Mouse (Mus musculus): ENCODE results near the gene Ebf1.

The Ebf1 gene

DNA sequence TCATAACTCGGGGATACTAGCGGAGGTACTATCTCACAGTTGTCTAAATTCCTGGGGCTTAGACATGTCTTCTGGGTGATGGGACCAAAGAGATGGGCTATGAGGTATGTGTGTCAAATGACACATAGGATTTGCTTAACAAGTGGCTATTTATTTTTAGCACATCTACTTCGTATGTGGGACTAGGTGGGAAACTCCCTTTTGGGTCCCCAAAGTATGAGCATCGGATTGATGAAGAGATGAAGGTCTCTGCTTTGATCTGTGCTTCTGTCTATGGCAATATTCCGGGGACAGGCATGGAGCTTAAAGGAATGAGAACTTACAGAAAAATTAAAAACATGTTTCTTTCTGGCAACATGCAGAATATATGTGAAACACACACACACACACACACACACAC, 44.8 kb downstream of the Ebf1 start:
- DNase-seq (ENCODE audit: low read depth): no peak

DNA sequence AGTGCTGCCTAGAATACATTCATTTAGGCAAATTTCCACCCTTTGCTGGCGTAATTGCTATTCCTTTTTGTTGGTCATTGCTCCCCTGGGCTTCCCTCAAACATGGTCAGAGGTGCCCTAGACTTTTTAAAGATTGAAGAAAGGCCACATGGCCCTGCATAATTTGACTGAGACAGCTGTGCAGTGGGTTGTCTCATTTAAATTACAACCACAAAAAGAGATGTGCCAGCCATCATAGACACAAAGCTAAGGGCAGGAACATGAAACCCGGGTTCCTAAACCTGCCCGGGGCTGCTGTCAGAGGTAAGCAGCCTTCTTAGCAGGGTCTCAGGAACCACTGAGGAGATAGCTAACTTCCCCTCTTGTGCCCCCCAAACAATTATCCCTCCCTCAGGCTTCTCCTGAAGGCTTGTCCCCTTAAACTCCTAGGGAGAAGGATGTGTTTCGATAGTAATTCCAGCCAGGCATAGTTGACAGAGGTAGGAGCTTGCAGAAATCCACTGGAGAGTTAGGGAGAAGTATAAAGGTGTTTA, 46.6 kb downstream of the Ebf1 start:
- no peak for DNase-seq (ENCODE audit: low read depth)

DNA sequence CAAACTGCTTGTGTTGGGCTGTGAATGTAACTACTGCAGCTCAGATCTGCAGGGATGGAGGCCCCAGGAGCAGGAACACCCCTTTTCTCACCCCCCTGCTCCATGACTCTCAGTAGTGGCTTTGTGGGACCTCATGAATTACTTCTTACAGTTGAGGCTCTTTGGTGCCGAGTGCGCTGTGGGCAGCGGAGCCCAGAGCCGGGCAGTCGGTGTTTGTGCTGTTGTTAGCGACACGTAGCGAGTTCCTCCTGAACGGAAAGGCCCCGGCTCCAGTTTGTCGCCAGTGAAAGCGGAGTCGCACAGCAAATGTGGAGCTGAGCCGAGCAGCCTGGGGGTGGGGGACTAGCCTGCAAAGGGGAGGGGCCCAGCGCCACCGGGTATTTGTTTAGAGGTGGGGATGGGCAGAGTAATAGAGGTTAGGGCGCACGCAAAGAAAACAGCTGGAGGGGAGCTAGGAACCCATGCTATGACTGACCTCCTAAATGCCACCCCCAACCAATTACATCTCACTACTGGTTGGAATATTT, 48.1 kb downstream of the Ebf1 start:
- DNase-seq (ENCODE audit: low read depth): no peak

DNA sequence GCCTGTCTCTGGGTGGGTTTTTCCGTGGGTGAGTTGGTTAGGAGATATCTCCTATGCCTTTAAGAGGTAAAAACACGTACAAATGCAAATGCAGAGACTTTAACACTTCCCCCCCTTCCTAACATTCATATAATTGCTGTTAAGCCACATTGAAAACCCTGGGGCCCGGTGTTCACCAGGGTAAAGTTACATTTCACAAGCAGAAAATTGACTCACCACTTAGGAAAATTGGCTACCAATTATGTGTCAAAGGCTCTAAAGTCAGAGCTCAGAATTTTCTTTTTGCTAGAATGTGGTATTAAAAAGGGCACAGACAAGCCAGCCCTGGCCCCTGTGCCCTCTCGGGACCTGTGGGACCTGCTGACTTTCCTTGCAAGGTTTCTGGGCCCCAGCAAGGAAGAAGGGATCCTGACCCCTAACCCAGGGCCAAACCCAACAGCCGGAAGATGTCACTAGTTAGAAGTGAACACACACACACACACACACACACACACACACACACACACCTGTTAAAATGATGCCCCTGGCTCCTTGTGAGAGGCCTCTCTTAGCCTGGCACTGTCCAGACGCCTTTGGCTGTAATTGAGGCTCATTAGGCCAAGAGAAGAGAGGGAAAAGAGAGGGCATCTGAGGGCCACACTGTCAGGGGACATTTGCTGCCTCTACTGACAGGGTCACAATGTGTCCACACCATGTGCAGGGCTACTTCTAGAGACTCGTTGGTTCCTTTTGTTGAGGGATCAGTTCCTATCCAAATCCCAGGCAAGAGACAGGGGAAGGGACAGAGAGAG, 48.8 kb downstream of the Ebf1 start:
- DNase-seq (ENCODE audit: low read depth): no peak

DNA sequence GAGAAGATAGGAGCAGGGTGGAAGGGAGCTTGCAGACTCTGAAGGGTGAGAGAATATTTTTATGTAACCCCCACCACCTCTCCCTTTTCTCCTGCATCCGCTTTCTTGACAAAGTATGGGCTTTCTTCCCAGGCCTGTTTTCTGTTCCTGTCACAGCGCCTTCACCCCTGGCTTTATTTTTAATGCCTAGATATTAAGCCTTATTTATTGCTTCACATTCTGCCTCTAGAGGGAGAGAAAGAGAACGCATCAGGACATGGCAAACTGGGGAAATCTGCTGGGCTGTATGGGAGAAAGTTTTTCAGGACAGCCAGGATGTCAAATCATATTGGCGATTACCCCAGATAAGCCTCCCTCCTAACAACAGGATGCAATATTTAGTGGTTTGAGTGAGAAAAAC, 49.6 kb downstream of the Ebf1 start:
- DNase-seq (ENCODE audit: low read depth): no peak

DNA sequence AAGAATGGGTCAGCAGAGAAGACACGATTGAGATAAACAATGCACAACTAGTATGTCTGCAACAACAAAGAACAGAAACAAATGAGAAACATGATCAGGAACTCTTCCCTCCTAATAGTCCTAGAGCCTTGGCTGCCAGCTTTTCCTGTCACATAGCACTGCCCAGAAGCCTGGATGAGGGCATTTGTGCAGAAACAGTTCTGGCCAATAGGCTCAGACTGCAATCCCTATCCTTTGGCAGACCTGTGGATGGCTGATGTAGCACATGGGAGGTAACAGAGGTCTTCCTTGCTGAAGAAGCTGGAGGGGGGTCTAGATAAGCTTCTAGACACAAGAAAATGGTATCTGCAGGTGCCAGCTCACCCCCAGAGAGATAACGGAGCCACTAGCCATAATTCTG, 64.2 kb downstream of the Ebf1 start:
- no peak for DNase-seq (ENCODE audit: low read depth)

DNA sequence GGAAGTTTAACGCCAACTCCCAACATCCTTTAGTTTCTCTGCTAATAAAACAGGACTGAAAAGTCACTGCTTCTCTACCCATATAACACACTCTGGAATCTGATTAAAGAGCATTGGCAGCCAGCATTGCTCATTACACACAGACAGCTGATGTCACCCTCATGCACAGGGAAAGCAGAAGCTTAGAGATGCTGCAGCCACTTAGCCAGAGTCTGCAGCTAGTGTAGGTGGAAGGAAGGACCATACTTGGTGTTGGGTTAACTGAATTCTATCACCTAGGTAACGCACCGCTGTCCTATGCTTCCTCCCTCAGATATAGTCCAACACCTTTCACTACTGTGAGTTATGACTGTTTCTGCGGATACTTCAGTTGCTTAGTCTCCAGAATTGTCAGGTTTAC, 64.9 kb downstream of the Ebf1 start:
- no peak for DNase-seq (ENCODE audit: low read depth)

DNA sequence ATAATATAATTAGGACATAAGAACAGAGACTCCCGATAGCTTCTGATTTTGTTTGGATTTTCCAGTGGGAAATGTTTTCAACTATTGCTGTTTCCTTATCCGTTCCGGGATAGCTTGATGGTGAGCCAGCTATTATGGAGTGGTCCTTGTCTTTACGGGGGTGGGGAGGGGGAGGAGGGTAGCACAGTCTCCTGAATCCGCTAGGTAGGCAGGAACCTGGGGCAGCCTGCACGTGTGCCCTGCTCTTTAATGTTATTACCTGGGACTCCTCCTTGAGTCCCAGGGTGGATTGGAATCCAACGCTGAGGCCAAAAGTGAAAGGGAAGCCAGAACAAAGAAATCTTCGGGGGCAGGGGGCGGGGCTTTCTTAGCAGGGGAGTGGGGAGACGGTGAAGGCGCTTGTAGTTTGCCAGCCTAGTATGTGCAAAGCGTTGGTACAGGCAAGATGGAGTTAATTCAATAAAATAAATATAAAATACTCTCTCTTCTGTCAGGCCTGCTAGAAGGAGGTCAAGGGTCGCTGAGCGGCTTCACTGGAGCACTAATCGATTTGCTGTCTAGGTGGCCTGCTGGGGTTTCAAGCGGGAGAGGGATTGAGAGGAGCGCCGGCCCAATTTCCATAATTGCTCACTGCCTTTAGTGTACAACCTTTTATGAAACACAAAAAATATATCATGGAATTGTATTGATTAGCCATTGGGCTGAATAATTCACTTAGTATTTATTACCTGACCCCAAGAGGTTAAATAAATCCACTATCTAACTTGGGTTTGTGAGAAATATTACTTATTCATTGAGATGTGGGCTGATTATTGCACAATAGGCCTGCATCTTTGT, 65.8 kb downstream of the Ebf1 start:
- no peak for DNase-seq (ENCODE audit: low read depth)

DNA sequence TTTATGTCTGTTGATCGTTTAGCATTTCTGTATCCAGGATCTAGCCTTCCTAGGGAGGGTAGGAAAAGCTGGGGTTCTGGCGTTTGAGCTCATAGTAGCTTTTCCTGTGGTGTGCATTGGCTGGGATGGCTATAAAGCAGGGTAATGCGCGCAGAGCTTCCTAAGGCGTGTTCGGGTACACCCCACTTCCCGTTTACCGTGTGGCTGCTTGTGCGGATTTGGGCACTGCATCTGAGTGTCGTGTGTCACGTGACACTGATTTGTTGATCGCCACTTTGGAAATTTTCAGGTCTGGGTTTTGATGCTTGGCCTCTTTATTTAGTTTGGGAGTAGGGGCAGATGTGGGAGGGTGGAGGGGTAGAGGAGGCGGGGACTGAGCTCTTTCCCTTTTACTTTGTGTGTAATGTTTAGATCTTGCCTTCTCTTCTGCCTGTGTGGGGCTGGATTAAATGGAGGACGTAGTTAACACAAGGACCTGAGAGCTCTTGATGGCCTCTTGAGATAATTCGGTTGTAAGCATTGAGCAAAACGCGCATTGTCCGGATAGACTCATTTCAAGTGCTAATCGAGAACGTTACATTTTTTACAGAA, 67.5 kb downstream of the Ebf1 start:
- no peak for DNase-seq (ENCODE audit: low read depth)

DNA sequence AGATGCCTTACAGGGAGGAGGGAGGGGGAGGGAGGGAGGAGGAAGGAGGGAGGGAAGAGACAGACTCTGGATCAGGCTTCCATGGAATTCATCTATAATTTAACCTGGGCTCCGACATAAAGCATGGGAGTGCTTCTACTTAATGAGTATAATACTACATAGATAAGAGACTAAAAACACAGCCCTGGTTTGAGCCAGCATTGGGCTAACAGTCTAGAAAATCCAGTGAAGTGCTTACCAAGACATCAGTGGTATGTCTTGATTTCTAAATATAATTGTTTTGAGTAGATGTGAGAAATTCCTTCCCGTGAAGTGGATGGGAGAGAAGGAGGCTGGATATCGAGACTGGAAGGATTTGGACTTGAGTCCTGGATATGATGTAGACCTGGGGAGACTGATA, 68.0 kb downstream of the Ebf1 start:
- DNase-seq (ENCODE audit: low read depth): no peak

DNA sequence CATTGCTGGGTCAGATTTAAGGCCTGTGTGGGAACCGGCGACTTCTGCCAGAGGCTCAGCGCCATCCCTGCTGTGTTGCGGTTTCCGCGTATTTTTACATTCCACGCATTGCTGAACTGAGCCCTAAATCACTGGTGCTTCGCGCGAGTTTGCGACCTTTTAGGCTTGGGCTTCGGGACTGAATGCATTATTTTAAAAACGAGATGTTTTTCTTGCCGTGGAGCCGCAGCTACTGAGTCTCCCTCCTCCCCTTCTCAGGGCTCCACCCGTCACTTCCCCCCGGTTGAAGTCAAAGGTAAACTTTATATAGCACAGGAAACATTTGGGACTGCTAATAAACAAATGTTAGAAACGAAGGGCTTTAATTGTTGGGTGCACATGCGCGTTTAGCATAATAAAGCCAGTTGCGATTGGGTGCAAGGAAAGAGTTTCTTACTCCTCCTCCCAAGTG, 68.8 kb downstream of the Ebf1 start:
- no peak for DNase-seq (ENCODE audit: low read depth)

DNA sequence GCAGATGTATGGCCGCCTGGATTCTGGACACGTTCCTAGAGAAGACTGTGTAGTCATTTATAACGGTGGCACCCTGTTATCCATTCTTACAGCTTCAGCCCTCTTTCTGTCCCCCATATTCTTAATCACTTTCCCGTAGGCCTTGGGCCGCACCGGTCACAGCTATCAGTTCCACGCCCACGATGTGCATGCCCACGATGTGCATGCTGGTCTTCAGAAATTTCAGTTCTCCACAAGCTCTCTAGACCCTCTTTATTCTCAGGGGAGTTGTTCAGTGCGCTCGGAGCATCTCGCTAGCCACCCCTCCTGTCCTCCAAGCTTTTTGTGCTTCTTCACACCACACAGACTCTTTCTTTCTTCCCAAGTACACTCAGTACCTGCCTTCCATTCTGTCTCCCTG, 69.3 kb downstream of the Ebf1 start:
- DNase-seq (ENCODE audit: low read depth): no peak

DNA sequence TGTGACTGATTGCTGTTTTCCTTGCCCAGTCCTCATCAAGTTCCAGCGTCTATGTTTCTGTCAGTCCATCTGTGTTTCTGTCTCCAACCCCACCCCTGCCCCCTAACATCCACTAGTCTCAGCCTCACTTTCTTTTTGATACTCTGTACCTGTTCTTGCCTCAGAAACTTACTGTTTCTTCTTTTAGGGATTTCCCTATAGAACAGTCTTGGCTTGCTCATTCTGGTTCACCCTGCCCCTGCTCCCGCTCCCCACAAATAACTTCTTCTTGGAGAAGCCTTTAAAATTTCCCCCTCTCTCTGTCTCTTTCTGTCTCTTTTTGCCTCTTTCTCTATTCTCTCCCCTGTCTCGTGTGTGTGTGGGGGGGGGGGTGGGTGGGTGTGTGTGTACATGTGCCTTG, 71.4 kb downstream of the Ebf1 start:
- no peak for DNase-seq (ENCODE audit: low read depth)

DNA sequence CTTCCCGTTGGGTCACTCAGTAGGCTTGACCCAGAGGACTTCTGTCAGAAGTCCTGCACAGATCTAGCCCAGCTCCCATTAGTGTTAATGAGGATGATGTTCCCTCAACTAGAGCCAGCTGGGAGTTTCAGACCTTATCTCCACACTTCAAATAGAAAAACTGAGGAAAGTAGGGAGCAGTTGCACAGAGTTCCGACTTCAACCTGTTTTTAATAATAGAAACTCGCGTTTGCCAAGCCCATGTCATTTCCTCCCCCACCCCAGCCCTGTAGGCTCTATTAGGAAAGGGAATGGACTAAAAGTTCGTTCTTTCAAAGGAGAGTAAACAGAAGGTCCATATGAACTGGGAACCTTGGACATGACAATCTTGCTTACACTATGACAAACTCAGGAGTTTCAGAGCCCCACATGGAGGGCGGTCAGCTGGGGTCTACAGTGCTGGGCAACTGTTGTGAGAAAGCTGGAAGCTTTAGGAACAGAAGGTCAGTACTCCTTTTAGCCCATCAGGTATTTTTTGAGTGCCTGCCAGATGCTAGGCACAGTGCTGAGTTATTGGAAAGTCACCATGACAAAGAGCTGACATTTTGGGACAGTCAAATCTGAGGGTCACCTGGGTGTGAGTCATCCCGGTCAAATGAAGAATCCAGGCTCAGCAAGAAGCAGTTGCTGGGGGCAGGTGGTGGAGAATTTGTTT, 72.6 kb downstream of the Ebf1 start:
- no peak for DNase-seq (ENCODE audit: low read depth)

DNA sequence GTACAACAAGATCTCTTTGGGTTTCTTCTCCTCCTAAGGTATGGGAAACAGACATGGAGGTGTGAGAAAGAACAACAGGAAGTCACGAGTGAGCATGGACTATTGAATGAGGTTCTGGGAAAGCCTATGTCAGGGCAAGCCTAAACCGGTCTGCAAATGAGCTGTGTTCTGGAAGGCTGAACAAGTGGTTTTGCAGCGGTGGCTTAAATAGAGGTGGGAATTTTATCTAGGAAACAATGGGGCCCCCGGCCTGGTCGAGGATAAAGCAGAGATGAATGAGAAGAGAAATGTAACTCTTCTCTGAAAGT, 73.1 kb downstream of the Ebf1 start:
- DNase-seq (ENCODE audit: low read depth): no peak

DNA sequence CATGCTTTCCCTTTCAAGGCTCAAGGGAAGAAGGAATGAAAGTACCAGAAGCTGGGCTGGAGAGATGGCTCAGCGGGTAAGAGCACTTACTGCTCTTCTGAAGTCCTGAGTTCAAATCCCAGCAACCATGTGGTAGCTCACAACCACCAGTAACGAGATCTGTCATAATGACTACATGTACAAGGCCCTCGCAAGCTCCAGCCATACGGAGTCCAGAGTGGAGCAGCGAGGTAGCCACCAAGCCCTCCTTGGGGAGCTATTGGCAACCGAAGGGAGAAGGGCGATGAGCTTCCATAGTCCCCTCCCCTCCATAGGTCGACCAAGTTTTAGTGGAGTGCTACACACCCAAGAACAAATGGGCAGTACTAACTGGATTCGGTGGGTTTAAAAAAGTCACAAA, 78.3 kb downstream of the Ebf1 start:
- no peak for DNase-seq (ENCODE audit: low read depth)

DNA sequence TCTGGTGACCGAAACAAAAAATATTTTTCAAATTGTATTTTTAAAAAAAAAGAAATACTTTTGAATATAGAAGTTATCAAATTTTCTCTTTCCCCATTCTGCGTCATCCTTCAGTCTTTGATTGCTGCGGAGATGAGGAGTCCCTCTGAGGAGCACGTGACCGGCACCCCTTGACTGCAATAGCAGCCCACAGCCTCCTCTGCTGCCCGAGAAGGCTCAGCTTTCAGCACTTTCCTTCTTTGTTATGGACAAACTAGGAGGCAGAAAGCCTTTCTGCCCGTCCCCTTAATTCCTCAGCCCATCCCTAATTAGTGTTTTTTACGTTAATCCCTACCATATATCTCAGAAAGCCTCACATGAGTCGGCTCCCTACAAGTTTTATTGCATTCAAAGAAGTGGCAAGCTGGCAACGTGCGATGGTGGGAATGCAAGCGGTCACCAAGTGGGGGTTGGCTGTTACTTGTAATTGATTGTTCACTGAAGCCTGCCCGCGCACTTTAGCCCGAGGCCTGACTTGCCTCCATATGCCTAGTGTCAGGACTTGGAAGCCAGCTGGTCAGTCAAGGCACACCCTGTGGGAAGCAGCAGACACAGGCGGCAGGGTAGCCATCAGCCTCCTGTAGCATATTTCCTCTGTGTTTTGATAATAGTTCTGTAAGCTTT, 79.6 kb downstream of the Ebf1 start:
- DNase-seq (ENCODE audit: low read depth): no peak

DNA sequence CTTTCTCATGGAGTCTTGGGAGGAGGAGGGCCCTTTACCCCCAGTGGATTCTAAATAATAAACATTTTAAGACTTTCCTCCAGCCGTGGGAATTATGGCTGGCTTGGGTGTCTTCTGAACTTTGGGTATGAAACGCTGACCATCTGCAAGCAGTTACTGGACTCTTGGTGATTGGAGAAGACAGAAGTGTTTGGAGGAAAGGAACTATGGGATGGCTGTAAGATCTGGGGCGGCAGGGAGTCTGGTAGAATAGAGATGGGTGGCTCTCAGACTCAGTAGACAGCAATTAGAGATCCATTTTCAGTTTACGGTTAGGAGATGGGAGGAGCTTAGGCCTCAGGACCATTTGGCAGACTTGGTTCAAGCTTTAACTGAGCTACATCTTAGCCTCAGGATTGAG, 83.1 kb downstream of the Ebf1 start:
- DNase-seq (ENCODE audit: low read depth): no peak

DNA sequence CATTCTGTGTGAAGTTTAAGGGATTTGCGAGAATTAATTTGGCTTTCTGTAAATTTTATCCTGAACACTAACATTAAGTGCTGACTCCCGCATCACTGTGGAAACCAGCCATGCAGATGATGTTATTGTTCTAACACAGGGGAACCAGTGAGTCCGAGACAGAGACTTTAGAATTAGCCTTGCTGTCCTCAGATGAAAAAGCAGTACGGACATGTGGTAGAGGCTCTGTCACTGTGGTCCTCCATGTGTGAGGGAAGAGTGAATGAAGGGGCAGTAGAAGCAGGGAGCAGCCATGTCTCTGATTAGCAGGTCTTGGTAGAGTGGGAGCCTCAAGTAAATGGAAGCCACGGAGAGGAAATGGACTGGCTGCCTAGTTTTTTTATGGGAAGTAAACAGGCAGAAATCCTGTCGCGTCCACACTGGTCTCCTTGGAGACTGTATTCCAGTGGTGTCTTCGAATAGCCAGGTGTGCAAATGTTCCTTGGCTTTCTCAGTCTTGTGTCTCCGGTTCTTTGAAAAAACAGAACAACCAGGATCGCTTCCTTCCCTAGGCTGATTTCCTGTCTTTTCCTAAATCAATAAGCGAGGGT, 84.2 kb downstream of the Ebf1 start:
- no peak for DNase-seq (ENCODE audit: low read depth)

DNA sequence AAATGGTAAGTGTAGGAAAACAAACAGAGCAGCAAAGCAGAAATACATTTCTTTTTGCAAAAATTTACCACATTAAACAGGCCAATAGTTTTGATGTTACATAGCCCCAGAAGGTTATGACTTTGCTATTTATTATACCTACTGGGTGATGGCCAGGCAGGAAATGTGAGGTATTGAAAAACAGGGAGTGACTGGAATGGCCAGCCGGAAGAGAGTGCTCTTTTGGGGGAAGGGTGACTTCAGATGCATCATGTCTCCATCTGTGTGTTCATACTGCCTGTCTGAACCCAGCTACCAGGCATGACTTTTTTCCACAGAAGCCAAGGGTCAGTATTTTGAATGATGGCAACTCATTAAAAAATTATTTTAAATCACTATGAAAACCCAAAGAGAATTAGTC, 84.7 kb downstream of the Ebf1 start:
- no peak for DNase-seq (ENCODE audit: low read depth)
